Mouse (Mus musculus): ENCODE results near the gene Rcbtb1. TPM values are rescaled to one million over a fixed set of nuclear protein-coding genes. Genes with fewer than 3 reads are reported as not detected.

Rcbtb1 gene
- total RNA-seq (2023; ENCODE audit: inconsistent age), result 23.9 to 27.7 TPM (median 25.8 TPM) in 4 replicates

GRCm38 (mm10) chr14:59200711-59201603 is at the start of gene Rcbtb1:
Gene Rcbtb1 (plus strand): TSS chr14:59201209.

GRCm38 (mm10) chr14:59178649-59179048 is 22.4 kb upstream of the Rcbtb1 start, which contains the start of gene Gm5142:
Gene Gm5142 (minus strand): TSS chr14:59178749.

GRCm38 (mm10) chr14:59260056-59260455 is 59.0 kb downstream of the Rcbtb1 start, which contains the start of gene Gm6904:
Gene Gm6904 (minus strand): TSS chr14:59260216.

Other genes starting within 250 kb of the Rcbtb1 start
- gene 1700129C05Rik, start 58.3 kb upstream of the Rcbtb1 start, total RNA-seq (2023; ENCODE audit: inconsistent age), result not detected in 4 replicates
- not detected in 4 replicates for gene Gm5142, start 22.5 kb upstream of the Rcbtb1 start, total RNA-seq (2023; ENCODE audit: inconsistent age)
- gene Gm6904, start 59.0 kb downstream of the Rcbtb1 start, total RNA-seq (2023; ENCODE audit: inconsistent age), result 1.5 to 5.4 TPM (median 3.6 TPM) in 4 replicates
- 4.8 to 9.8 TPM (median 7.3 TPM) in 4 replicates for gene Phf11a, start 96.3 kb downstream of the Rcbtb1 start, total RNA-seq (2023; ENCODE audit: inconsistent age)
- 38.0 to 61.4 TPM (median 49.3 TPM) in 4 replicates for gene Phf11b, start 140.1 kb downstream of the Rcbtb1 start, total RNA-seq (2023; ENCODE audit: inconsistent age)
- 9.0 to 13.5 TPM (median 11.0 TPM) in 4 replicates for gene Phf11d, start 164.3 kb downstream of the Rcbtb1 start, total RNA-seq (2023; ENCODE audit: inconsistent age)
- 5.3 to 7.9 TPM (median 5.6 TPM) in 4 replicates for gene Phf11c, start 194.2 kb downstream of the Rcbtb1 start, total RNA-seq (2023; ENCODE audit: inconsistent age)
- gene Setdb2, start 239.7 kb downstream of the Rcbtb1 start, total RNA-seq (2023; ENCODE audit: inconsistent age), result 57.0 to 65.5 TPM (median 59.8 TPM) in 4 replicates
- gene Cab39l, start 239.8 kb downstream of the Rcbtb1 start, total RNA-seq (2023; ENCODE audit: inconsistent age), result 34.6 to 43.0 TPM (median 39.4 TPM) in 4 replicates